10 mouse cellular contexts compared by ENCODE assay signal in the genomic region with DNA sequence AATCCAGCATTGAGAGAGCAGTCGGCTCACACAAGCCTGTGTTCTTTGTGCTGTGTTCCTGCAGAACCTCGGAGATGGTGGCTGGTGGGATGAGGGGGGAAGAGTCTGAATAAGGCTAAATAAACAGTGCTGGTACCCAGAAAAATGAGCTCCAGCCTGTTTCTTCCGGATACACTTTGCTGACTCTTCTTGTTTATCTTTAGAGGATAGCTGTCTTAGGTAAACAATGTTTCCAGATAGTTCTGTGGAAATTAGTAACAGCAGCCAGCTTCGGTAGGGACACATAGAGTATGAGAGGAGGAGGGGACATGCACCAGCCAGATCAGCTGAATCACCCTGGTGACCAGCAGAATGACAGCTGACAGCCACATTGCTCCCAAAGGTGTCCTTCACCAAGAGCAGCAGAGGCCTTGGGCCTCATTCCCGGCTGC. TPM values are rescaled to one million over a fixed set of nuclear protein-coding genes. Genes with fewer than 3 reads are reported as not detected.
DNase-seq lines count a peak whose midpoint lies in the region; ATAC-seq lines count a peak whose summit lies in the region.
"Had no signal": no experiment of that assay in that cellular context is flagged by ENCODE, and none has a peak within 500 bp of the region (broad histone marks: within the 10 kb centered on the region; RNA-seq: fewer than 3 reads in every experiment).

No protein-coding gene starts in this region.

- peaks cover 17% of the 10 kb centered on the region for H3K4me1 ChIP-seq in heart, embryonic 16.5 days (ENCODE audit: control insufficient read depth, insufficient read depth, low read length)
- peaks cover 7% of the 10 kb centered on the region for H3K4me1 ChIP-seq in stomach, embryonic 14.5 days (ENCODE audit: control insufficient read depth, insufficient read depth, low read length)

- DNase-seq in heart, adult 18-20 months, result no peak
- peak; percentile 27 for DNase-seq in lung, postnatal 10 days
- DNase-seq in lung, postnatal 25 days (ENCODE audit: low spot score), result no peak
- peak; percentile 20 for DNase-seq in embryo, embryonic 11 days
- DNase-seq in T-cell, adult 2 months (ENCODE audit: low spot score), result no peak
- DNase-seq: gastrocnemius, postnatal 36 days; thymus, adult 18-20 months had no signal

- no peak overlapping the region for H3K27ac ChIP-seq in heart, embryonic 16.5 days (ENCODE audit: low read length)
- H3K27ac ChIP-seq in stomach, embryonic 14.5 days (ENCODE audit: low read length), result 0 out of 2 replicates have a peak overlapping the region, but pooled peaks have one; percentile 3
- H3K27ac ChIP-seq: macrophage had no signal

- no peaks in the 10 kb centered on the region for H3K27me3 ChIP-seq in heart, embryonic 16.5 days (ENCODE audit: control insufficient read depth, insufficient read depth, low read length)
- no peaks in the 10 kb centered on the region for H3K27me3 ChIP-seq in stomach, embryonic 14.5 days (ENCODE audit: control insufficient read depth, insufficient read depth, low read length)

- H3K4me2 ChIP-seq in heart, embryonic 16.5 days (ENCODE audit: low read depth, low read length), result no peak overlapping the region
- no peak overlapping the region for H3K4me2 ChIP-seq in stomach, embryonic 14.5 days (replicated peaks; ENCODE audit: low read depth, low read length)

- H3K36me3 ChIP-seq in heart, embryonic 16.5 days (ENCODE audit: control insufficient read depth, insufficient read depth), result peaks cover 10% of the 10 kb centered on the region
- H3K36me3 ChIP-seq in stomach, embryonic 14.5 days (ENCODE audit: control insufficient read depth, insufficient read depth, low read length), result peaks cover 14% of the 10 kb centered on the region; the same call in 1 of the 2 replicates

- ATAC-seq in heart, embryonic 16.5 days (replicated peaks; ENCODE audit: extremely low read depth, insufficient read depth, low FRiP score), result 0 out of 2 replicates have a peak, but pooled peaks have one; percentile 35
- ATAC-seq in stomach, embryonic 14.5 days (ENCODE audit: insufficient number of reproducible peaks, insufficient read depth, low FRiP score, low read depth), result no peak

- WGBS in heart, embryonic 16.5 days, result 32% methylated on average over 5 of the region's 5 CpGs
- WGBS in stomach, embryonic 14.5 days, result 21% methylated on average over 5 of the region's 5 CpGs

- H3K9ac ChIP-seq in heart, embryonic 16.5 days (ENCODE audit: low read length), result no peak overlapping the region
- H3K9ac ChIP-seq in stomach, embryonic 14.5 days (replicated peaks; ENCODE audit: low read depth, low read length), result no peak overlapping the region

- H3K9me3 ChIP-seq in heart, embryonic 16.5 days (replicated peaks; ENCODE audit: control insufficient read depth, low read length), result no peaks in the 10 kb centered on the region
- no peaks in the 10 kb centered on the region for H3K9me3 ChIP-seq in stomach, embryonic 14.5 days (ENCODE audit: control insufficient read depth, low read depth, low read length)

- no peak overlapping the region for H3K4me3 ChIP-seq in heart, embryonic 16.5 days (ENCODE audit: low read length)
- no peak overlapping the region for H3K4me3 ChIP-seq in stomach, embryonic 14.5 days (ENCODE audit: low read depth, low read length)

RNA-seq across cellular contexts. Expression of gene Itgav, which starts 16.4 kb away (rescaled TPM):
- polyA plus RNA-seq in heart, embryonic 16.5 days (2015; fragmentation: Nextera tagmentation; extraction: Ambion mirVana), result 34.8 and 43.4 TPM in 2 replicates
- 10 to 100 TPM; 39.0 to 41.1 TPM for total RNA-seq in heart, adult 18-20 months (2021)
- 96.2 and 106 TPM in 2 replicates for polyA plus RNA-seq in stomach, embryonic 14.5 days (2014; fragmentation: Nextera tagmentation; extraction: Ambion mirVana)

Comparison
In these comparisons a context has a peak if more than half of its experiments do, and no peak if none do; other contexts are left out.
1. DNase-seq: peak in lung, postnatal 10 days (single experiment) and embryo, embryonic 11 days (single experiment); none in heart, adult 18-20 months (0 of 2), lung, postnatal 25 days (single experiment) and T-cell, adult 2 months (single experiment).